Mouse (Mus musculus) adrenal gland, adult 18-20 months (tissue): ENCODE measurements around the gene Gtf2f2. TPM values are rescaled to one million over a fixed set of nuclear protein-coding genes. Genes with fewer than 3 reads are reported as not detected.

ENCODE experiments used
- DNase-seq, 2 experiments: peaks; one replicate each; pipeline ENCODE4 v3.0.0; 2021 to 2022; ENCODE audit warnings: low spot score in 2 of 2
- total RNA-seq, 2 experiments: library from RNA; stranded (reverse); gene quantifications; 1 replicate in 1 of 2; 2 replicates in 1 of 2; pipeline ENCODE4 v1.2.3; 2021

The Gtf2f2 gene
- total RNA-seq, 2 experiments from 2014 or later = 24.7 to 26.6 TPM

GRCm38 (mm10) chr14:76005011-76005410, 5.7 kb downstream of the Gtf2f2 start:
- no peak for DNase-seq

- DNase-seq = no peak
Measured at GRCm38 (mm10) chr14:76001781-76002180, 8.9 kb downstream of the Gtf2f2 start.

GRCm38 (mm10) chr14:75998082-75998481, 12.6 kb downstream of the Gtf2f2 start:
- no peak for DNase-seq

- DNase-seq = no peak
Measured at GRCm38 (mm10) chr14:75992371-75992770, 18.3 kb downstream of the Gtf2f2 start.

- DNase-seq = no peak
Measured at GRCm38 (mm10) chr14:75990936-75991335, 19.7 kb downstream of the Gtf2f2 start.

GRCm38 (mm10) chr14:75989168-75989567, 21.5 kb downstream of the Gtf2f2 start:
- no peak for DNase-seq

- no peak for DNase-seq
Measured at GRCm38 (mm10) chr14:75986878-75987483, 23.7 kb downstream of the Gtf2f2 start.

GRCm38 (mm10) chr14:75985112-75985511, 25.6 kb downstream of the Gtf2f2 start:
- no peak for DNase-seq

- no peak for DNase-seq
Measured at GRCm38 (mm10) chr14:75983891-75984290, 26.8 kb downstream of the Gtf2f2 start.

- no peak for DNase-seq
Measured at GRCm38 (mm10) chr14:75981231-75981630, 29.4 kb downstream of the Gtf2f2 start.

GRCm38 (mm10) chr14:75976107-75976506, 34.6 kb downstream of the Gtf2f2 start:
- DNase-seq = no peak

- DNase-seq = no peak
Measured at GRCm38 (mm10) chr14:75967291-75967690, 43.4 kb downstream of the Gtf2f2 start.

- no peak for DNase-seq
Measured at GRCm38 (mm10) chr14:75964433-75964832, 46.2 kb downstream of the Gtf2f2 start.

GRCm38 (mm10) chr14:75964000-75964399, 46.7 kb downstream of the Gtf2f2 start:
- no peak for DNase-seq

- DNase-seq = no peak
Measured at GRCm38 (mm10) chr14:75963215-75963614, 47.5 kb downstream of the Gtf2f2 start.

- DNase-seq = no peak
Measured at GRCm38 (mm10) chr14:75962250-75962649, 48.4 kb downstream of the Gtf2f2 start.

- DNase-seq = no peak
Measured at GRCm38 (mm10) chr14:75954766-75955165, 55.9 kb downstream of the Gtf2f2 start, which contains the start of gene Kctd4. Gene Kctd4 (plus strand): TSS chr14:75955009.

- DNase-seq = no peak
Measured at GRCm38 (mm10) chr14:75953011-75953410, 57.7 kb downstream of the Gtf2f2 start.

GRCm38 (mm10) chr14:75947674-75948073, 63.0 kb downstream of the Gtf2f2 start:
- no peak for DNase-seq

- DNase-seq = no peak
Measured at GRCm38 (mm10) chr14:75942365-75942764, 68.3 kb downstream of the Gtf2f2 start.

- no peak for DNase-seq
Measured at GRCm38 (mm10) chr14:75941500-75941899, 69.2 kb downstream of the Gtf2f2 start.

- DNase-seq = no peak
Measured at GRCm38 (mm10) chr14:75937714-75938113, 73.0 kb downstream of the Gtf2f2 start.

- DNase-seq = no peak
Measured at GRCm38 (mm10) chr14:75934359-75934758, 76.3 kb downstream of the Gtf2f2 start.
